Mouse (Mus musculus) stomach, embryonic 14.5 days (tissue): ENCODE measurements around the gene Cdc26. TPM values are rescaled to one million over a fixed set of nuclear protein-coding genes. Genes with fewer than 3 reads are reported as not detected.

Experiments
- ATAC-seq: fragments of 200-750 bp; cut with Nextera tagmentation; 2 replicates; pipeline ENCODE4 v1.8.0; 2017; ENCODE audit warnings: low read depth, moderate TSS enrichment; ENCODE audit not compliant: insufficient number of reproducible peaks, insufficient read depth, low FRiP score
- H3K27ac ChIP-seq: fragments of 300-500 bp; sonication (generic); 2 replicates; pipeline ENCODE4 v1.5.1; 2014; ENCODE audit warnings: mild to moderate bottlenecking, low read length, moderate library complexity, mixed read lengths
- H3K27me3 ChIP-seq: fragments of 300-500 bp; sonication (generic); 2 replicates; pipeline ENCODE4 v1.6.1; 2014; ENCODE audit warnings: low read length, control low read depth, mixed read lengths; ENCODE audit not compliant: control insufficient read depth, insufficient read depth
- H3K36me3 ChIP-seq: fragments of 300-500 bp; sonication (generic); 2 replicates; pipeline ENCODE4 v1.6.1; 2014; ENCODE audit warnings: mild to moderate bottlenecking, control low read depth, low read length, moderate library complexity, mixed read lengths; ENCODE audit not compliant: control insufficient read depth, insufficient read depth
- H3K4me1 ChIP-seq: fragments of 300-500 bp; sonication (generic); 2 replicates; pipeline ENCODE4 v1.6.1; 2014; ENCODE audit warnings: low read length, control low read depth, mixed read lengths; ENCODE audit not compliant: control insufficient read depth, insufficient read depth
- H3K4me2 ChIP-seq: fragments of 300-500 bp; sonication (generic); replicated peaks from 2 replicates; pipeline ENCODE4 v1.6.1; 2014; ENCODE audit warnings: low read depth, low read length, control low read depth
- H3K4me3 ChIP-seq: fragments of 300-500 bp; sonication (generic); 2 replicates; pipeline ENCODE4 v1.5.1; 2014; ENCODE audit warnings: low read depth, low read length, control low read depth
- H3K9ac ChIP-seq: fragments of 300-500 bp; sonication (generic); replicated peaks from 2 replicates; pipeline ENCODE4 v1.6.1; 2014; ENCODE audit warnings: low read depth, mild to moderate bottlenecking, control low read depth, low read length, moderate library complexity, mixed read lengths
- H3K9me3 ChIP-seq: fragments of 300-500 bp; sonication (generic); 2 replicates; pipeline ENCODE4 v1.6.1; 2016; ENCODE audit warnings: low read depth, low read length, control low read depth; ENCODE audit not compliant: control insufficient read depth
- WGBS: fragments of 180-500 bp; shearing (Covaris S2); extraction: QIAGEN DNeasy Blood & Tissue Kit; methylation state at CpG from one replicate; pipeline ENCODE4 v1.1.7; 2014; 5-methylcytosine and 5-hydroxymethylcytosine counted together
- polyA plus RNA-seq: library from polyadenylated mRNA; unstranded; fragments of >200 nt; fragmentation: Nextera tagmentation; extraction: Ambion mirVana; gene quantifications from 2 replicates; pipeline ENCODE4 v1.2.1, GENCODE M21; 2014

Cdc26 gene
- polyA plus RNA-seq, 1 experiment from 2014 or later: 186 TPM

- H3K9me3 ChIP-seq: no peaks in the 10 kb centered on the region
- no peak overlapping the region for H3K27ac ChIP-seq
- H3K4me2 ChIP-seq: no peak overlapping the region
- no peak for ATAC-seq
- H3K4me1 ChIP-seq: peaks cover 10% of the 10 kb centered on the region; the same call in 1 of the 2 replicates
- no peaks in the 10 kb centered on the region for H3K27me3 ChIP-seq
- WGBS: 92% methylated on average over 10 of the region's 10 CpGs
- no peak overlapping the region for H3K9ac ChIP-seq
- no peak overlapping the region for H3K4me3 ChIP-seq
- H3K36me3 ChIP-seq: peaks cover 46% of the 10 kb centered on the region
Observed at GRCm38 (mm10) chr4:62411606-62412005, 3.2 kb upstream of the Cdc26 start.

GRCm38 (mm10) chr4:62410325-62410724 lies 1.9 kb upstream of the Cdc26 start:
- Histone ChIP-seq H3K27me3 (no peaks in the 10 kb centered on the region), H3K9me3 (no peaks in the 10 kb centered on the region), H3K9ac (no peak overlapping the region), H3K4me2 (peak overlapping the region; percentile 81; the same call in 1 of the 2 replicates), H3K4me3 (no peak overlapping the region), H3K36me3 (peaks cover 34% of the 10 kb centered on the region), H3K4me1 (peaks cover 12% of the 10 kb centered on the region; the same call in 1 of the 2 replicates), H3K27ac (no peak overlapping the region)
- whole genome bisulfite sequencing: 82% methylated on average over 2 of the region's 2 CpGs
- no peak for ATAC-seq

DNA sequence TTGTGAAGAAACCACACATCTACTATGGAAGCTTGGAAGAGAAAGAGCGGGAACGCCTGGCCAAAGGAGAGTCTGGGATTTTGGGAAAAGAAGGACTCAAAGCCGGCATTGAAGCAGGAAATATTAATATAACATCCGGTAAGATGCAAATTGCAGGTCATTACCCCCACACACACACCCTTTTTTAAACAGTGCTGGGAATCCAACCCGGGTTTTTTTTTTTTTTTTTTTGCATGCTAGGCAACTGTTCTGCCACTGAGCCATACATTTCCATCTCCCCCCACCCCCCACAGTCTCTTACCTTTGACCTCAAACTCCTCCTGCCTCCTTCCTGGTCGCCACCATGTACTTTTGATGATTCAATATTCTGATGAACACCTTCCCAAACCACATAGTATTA lies 1.2 kb upstream of the Cdc26 start:
- Histone ChIP-seq H3K9me3 (no peaks in the 10 kb centered on the region), H3K36me3 (peaks cover 27% of the 10 kb centered on the region), H3K4me2 (peak overlapping the region; percentile 81), H3K9ac (peak overlapping the region; percentile 81), H3K27ac (peak overlapping the region; percentile 87; the same call in 1 of the 2 replicates), H3K4me3 (peak overlapping the region; percentile 87), H3K27me3 (no peaks in the 10 kb centered on the region), H3K4me1 (peaks cover 12% of the 10 kb centered on the region; the same call in 1 of the 2 replicates)
- 26% methylated on average over 6 of the region's 6 CpGs for WGBS
- no peak for ATAC-seq

- Histone ChIP-seq H3K9me3 (no peaks in the 10 kb centered on the region), H3K4me1 (peaks cover 12% of the 10 kb centered on the region; the same call in 1 of the 2 replicates), H3K27ac (peak overlapping the region; percentile 76), H3K4me3 (peak overlapping the region; percentile 87), H3K27me3 (no peaks in the 10 kb centered on the region), H3K36me3 (peaks cover 20% of the 10 kb centered on the region), H3K9ac (peak overlapping the region; percentile 81), H3K4me2 (peak overlapping the region; percentile 48)
- WGBS: under 1% methylated on average over 35 of the region's 35 CpGs
- peak; percentile 51 for ATAC-seq
Observed at GRCm38 (mm10) chr4:62407730-62408582, 486 bp downstream of the Cdc26 start.

GRCm38 (mm10) chr4:62406133-62406532 lies 2.3 kb downstream of the Cdc26 start:
- Histone ChIP-seq H3K4me2 (no peak overlapping the region), H3K36me3 (peaks cover 21% of the 10 kb centered on the region), H3K9me3 (no peaks in the 10 kb centered on the region), H3K4me1 (peaks cover 12% of the 10 kb centered on the region; the same call in 1 of the 2 replicates), H3K4me3 (no peak overlapping the region), H3K27me3 (no peaks in the 10 kb centered on the region), H3K27ac (no peak overlapping the region), H3K9ac (no peak overlapping the region)
- no peak for ATAC-seq
- WGBS: 81% methylated on average over 4 of the region's 4 CpGs

GRCm38 (mm10) chr4:62398956-62399355 lies 9.5 kb downstream of the Cdc26 start:
- H3K27me3 ChIP-seq: no peaks in the 10 kb centered on the region
- ATAC-seq: no peak
- no peaks in the 10 kb centered on the region for H3K9me3 ChIP-seq
- no peak overlapping the region for H3K27ac ChIP-seq
- WGBS: 92% methylated on average over 3 of the region's 3 CpGs
- no peak overlapping the region for H3K4me3 ChIP-seq
- no peaks in the 10 kb centered on the region for H3K4me1 ChIP-seq
- H3K9ac ChIP-seq: no peak overlapping the region
- H3K36me3 ChIP-seq: peaks cover 71% of the 10 kb centered on the region
- H3K4me2 ChIP-seq: no peak overlapping the region

- Histone ChIP-seq H3K4me2 (no peak overlapping the region), H3K9me3 (no peaks in the 10 kb centered on the region), H3K9ac (no peak overlapping the region), H3K27ac (no peak overlapping the region), H3K4me1 (no peaks in the 10 kb centered on the region), H3K36me3 (peaks cover 74% of the 10 kb centered on the region), H3K4me3 (no peak overlapping the region), H3K27me3 (no peaks in the 10 kb centered on the region)
- no peak for ATAC-seq
- WGBS: 87% methylated on average over 4 of the region's 4 CpGs
Observed at GRCm38 (mm10) chr4:62397616-62398365, 10.7 kb downstream of the Cdc26 start.

- Histone ChIP-seq H3K27me3 (no peaks in the 10 kb centered on the region), H3K9ac (no peak overlapping the region), H3K4me3 (no peak overlapping the region), H3K4me1 (no peaks in the 10 kb centered on the region), H3K9me3 (no peaks in the 10 kb centered on the region), H3K36me3 (peaks cover 65% of the 10 kb centered on the region), H3K4me2 (no peak overlapping the region), H3K27ac (no peak overlapping the region)
- ATAC-seq: no peak
- 90% methylated on average over 1 of the region's 1 CpGs for WGBS
Observed at GRCm38 (mm10) chr4:62395806-62396205, 12.6 kb downstream of the Cdc26 start.
